Mouse (Mus musculus): ENCODE measurements around the gene Taar9. TPM values are rescaled to one million over a fixed set of nuclear protein-coding genes. Genes with fewer than 3 reads are reported as not detected.
"Not testable (repeated sequence)": the region's sequence is repeated elsewhere in the genome, so short reads cannot be mapped to it uniquely, and the experiment has no call there.

Gene Taar9
- total RNA-seq, 1 experiment from 2014 or later = not detected

DNA sequence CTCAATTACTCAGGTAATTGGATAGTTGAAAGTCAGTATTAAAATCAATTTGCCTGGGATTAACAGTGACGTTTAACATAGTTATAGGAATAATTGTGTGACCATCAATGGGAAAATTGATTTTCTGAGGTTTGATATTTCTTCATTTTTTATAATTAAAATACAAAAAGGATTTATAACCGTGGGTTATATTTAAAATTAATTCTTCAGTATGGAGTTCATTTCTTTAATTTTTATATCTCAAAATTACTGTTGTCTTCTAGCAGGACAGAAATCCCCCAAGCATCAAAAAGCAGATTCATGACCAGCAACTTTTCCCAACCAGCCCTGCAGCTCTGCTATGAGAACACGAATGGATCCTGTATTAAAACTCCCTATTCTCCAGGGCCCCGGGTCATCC, 33.1 kb downstream of the Taar9 start, which contains the start of gene Taar8a:
TSS of gene Taar8a (plus strand) at position 301 of the 400 bp plus-strand sequence.
- not testable (repeated sequence) for DNase-seq

DNA sequence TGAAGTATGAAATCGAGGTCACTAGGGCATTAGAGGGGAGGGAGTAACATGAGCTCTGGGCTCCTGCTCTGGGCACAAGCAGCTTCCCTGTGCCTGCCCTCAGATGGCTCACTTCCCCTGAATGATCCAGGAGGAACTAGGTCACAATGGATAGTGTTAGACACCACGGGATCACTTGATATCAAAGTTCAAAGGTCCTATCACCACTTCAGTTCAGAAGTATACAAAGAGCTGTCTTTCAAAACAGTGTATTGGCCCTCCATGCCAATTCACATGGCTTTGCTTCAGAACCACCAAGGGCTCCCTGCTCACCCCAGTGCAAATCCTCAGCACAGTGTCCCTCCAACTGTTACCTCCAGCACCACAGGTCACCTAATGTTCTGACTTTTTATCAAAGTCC, 34.6 kb downstream of the Taar9 start:
- DNase-seq = not testable (repeated sequence)

DNA sequence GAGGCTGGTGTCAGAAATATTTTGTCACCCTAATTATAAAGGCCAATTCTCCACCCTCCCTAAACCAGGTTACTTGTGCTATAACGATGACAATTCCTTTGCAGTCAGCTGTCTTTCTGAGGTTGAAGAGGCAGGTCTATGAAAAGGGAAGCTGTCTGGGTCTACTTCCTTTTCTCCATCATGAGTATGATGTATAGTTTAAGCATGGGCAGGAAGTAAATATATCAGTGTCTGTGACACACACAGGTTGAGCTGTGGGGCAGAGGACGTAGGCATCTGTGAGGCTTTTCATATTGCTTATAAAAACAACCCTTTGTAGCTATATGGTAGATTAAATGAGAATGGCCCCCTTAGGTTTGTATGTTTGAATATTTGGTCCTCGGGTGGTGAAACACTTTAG, 50.3 kb downstream of the Taar9 start:
- no peak for DNase-seq

Other genes starting within 250 kb of the Taar9 start
- gene Vnn1, start 214.8 kb downstream of the Taar9 start, total RNA-seq (2021) = 21.1 and 27.7 TPM in 2 replicates
- not detected in 2 replicates for gene Taar1, start 189.2 kb downstream of the Taar9 start, total RNA-seq (2021)
- not detected in 2 replicates for gene Taar2, start 171.0 kb downstream of the Taar9 start, total RNA-seq (2021)
- not detected in 2 replicates for gene Taar3, start 160.0 kb downstream of the Taar9 start, total RNA-seq (2021)
- not detected in 2 replicates for gene Taar4, start 149.0 kb downstream of the Taar9 start, total RNA-seq (2021)
- gene Taar5, start 138.8 kb downstream of the Taar9 start, total RNA-seq (2021) = not detected in 2 replicates
- not detected in 2 replicates for gene Taar6, start 123.9 kb downstream of the Taar9 start, total RNA-seq (2021)
- gene Taar7a, start 116.1 kb downstream of the Taar9 start, total RNA-seq (2021) = not detected in 2 replicates
- not detected in 2 replicates for gene Taar7b, start 109.6 kb downstream of the Taar9 start, total RNA-seq (2021)
- not detected in 2 replicates for gene Taar7d, start 82.3 kb downstream of the Taar9 start, total RNA-seq (2021)
- not detected in 2 replicates for gene Taar7e, start 71.9 kb downstream of the Taar9 start, total RNA-seq (2021)
- gene Taar7f, start 60.0 kb downstream of the Taar9 start, total RNA-seq (2021) = not detected in 2 replicates
- gene Taar8a, start 33.0 kb downstream of the Taar9 start, total RNA-seq (2021) = not detected in 2 replicates
- not detected in 2 replicates for gene Taar8b, start 17.2 kb downstream of the Taar9 start, total RNA-seq (2021)
- not detected in 2 replicates for gene Taar8c, start 7.6 kb downstream of the Taar9 start, total RNA-seq (2021)
- gene Stx7, start 39.8 kb upstream of the Taar9 start, total RNA-seq (2021) = 116 and 125 TPM in 2 replicates
- gene Moxd1, start 114.0 kb upstream of the Taar9 start, total RNA-seq (2021) = 0.52 and 0.53 TPM in 2 replicates